Mouse (Mus musculus): ENCODE measurements around the gene Wdr53.

DNA sequence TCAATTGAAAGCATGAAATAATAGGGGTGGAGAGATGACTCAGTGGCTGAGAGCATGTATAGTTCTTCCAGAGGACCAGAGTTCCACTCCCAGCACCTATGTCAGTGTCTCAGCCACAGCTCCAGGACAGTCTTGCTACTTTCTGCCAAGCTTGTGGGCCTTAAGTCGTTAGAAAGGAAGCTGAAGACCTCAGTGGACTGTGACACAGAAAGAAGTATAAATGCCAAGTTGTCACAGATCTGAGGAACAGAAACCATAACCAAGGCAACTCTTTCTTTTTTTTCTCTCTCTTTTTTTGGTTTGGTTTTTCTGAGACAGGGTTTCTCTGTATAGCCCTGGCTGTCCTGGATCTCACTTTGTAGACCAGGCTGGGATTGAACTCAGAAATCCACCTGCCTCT lies 28.8 kb downstream of the Wdr53 start:
- no peak for TF ChIP-seq CTCF (IDR thresholded peaks at IDR 0.05; ENCODE audit: low read depth, low read length)
- no peak for TF ChIP-seq POLR2A (IDR thresholded peaks at IDR 0.05; ENCODE audit: insufficient read depth, low read length)
- no peak for TF ChIP-seq EP300 (IDR thresholded peaks at IDR 0.05; ENCODE audit: insufficient read depth, low read depth, low read length)

Data from ES-Bruce4 (cell line).